Mouse (Mus musculus): ENCODE results near the gene Mt3.
A peak's percentile ranks its signal among the peaks of the same experiment; 100 is the strongest.

GRCm38 (mm10) chr8:94199202-94199869 lies 46.9 kb downstream of the Mt3 start:
- TF ChIP-seq CTCF (IDR thresholded peaks at IDR 0.05; ENCODE audit: insufficient read depth, low read length) (peak; percentile 51), POLR2A (IDR thresholded peaks at IDR 0.05; ENCODE audit: borderline replicate concordance, extremely low read depth, low read depth, low read length) (no peak)

All from lung, adult 2 months (tissue).